Mouse (Mus musculus) liver, adult 2 months (tissue): ENCODE data around the gene Dgat2. TPM values are rescaled to one million over a fixed set of nuclear protein-coding genes. Genes with fewer than 3 reads are reported as not detected.

Experiments used
- DNase-seq: peaks from one replicate; pipeline ENCODE4 v3.0.0-alpha.2; 2011; ENCODE audit warnings: low read depth, low spot score; ENCODE audit errors: extremely low read depth
- H3K27ac ChIP-seq: fragments of 200-500 bp; replicated peaks from 2 replicates; pipeline ENCODE4 v1.5.1; 2012; ENCODE audit warnings: low read depth, mild to moderate bottlenecking, control low read depth, inconsistent platforms, low read length; ENCODE audit not compliant: insufficient read depth
- H3K27me3 ChIP-seq: fragments of 200-500 bp; 2 replicates; pipeline ENCODE4 v1.6.1; 2012; ENCODE audit warnings: mild to moderate bottlenecking, moderate library complexity, low read length, inconsistent platforms; ENCODE audit not compliant: control insufficient read depth, insufficient read depth
- H3K36me3 ChIP-seq: fragments of 200-500 bp; 2 replicates; pipeline ENCODE4 v1.6.1; 2012; ENCODE audit warnings: low read length, inconsistent platforms; ENCODE audit not compliant: control insufficient read depth, insufficient read depth
- H3K4me1 ChIP-seq: fragments of 200-500 bp; 2 replicates; pipeline ENCODE4 v1.6.1; 2011; ENCODE audit warnings: low read length; ENCODE audit not compliant: control insufficient read depth, insufficient read depth
- H3K4me3 ChIP-seq: fragments of 200-500 bp; 2 replicates; pipeline ENCODE4 v1.5.1; 2011; ENCODE audit warnings: low read depth, mild to moderate bottlenecking, control low read depth, low read length, moderate library complexity; ENCODE audit not compliant: insufficient read depth
- H3K79me2 ChIP-seq: fragments of 200-500 bp; 2 replicates; pipeline ENCODE4 v1.6.1; 2012; ENCODE audit warnings: inconsistent platforms, mild to moderate bottlenecking, low read length, moderate library complexity; ENCODE audit not compliant: control insufficient read depth, insufficient read depth
- H3K9ac ChIP-seq: fragments of 200-500 bp; 2 replicates; pipeline ENCODE4 v1.6.1; 2012; ENCODE audit warnings: low read depth, mild to moderate bottlenecking, control low read depth, inconsistent platforms, low read length
- CTCF ChIP-seq: fragments of 200-500 bp; IDR thresholded peaks from 2 replicates; pipeline ENCODE4 v1.5.1; 2011; ENCODE audit warnings: low read depth, low read length, control low read depth
- POLR2A ChIP-seq: fragments of 200-500 bp; IDR thresholded peaks from 2 replicates; pipeline ENCODE4 v1.6.1; 2011; ENCODE audit warnings: low read length, control low read depth; ENCODE audit not compliant: insufficient read depth; ENCODE audit errors: extremely low read depth
- WGBS: fragments of 180-500 bp; shearing (Covaris S2); methylation state at CpG from one replicate; pipeline ENCODE4 v1.1.7; 2018; 5-methylcytosine and 5-hydroxymethylcytosine counted together
- polyA plus RNA-seq: library from polyadenylated mRNA; depleted of rRNA; stranded (reverse); fragments of >200 nt; gene quantifications from 2 replicates; pipeline ENCODE4 v1.2.3, GENCODE M21; 2012; rRNA removed
- total RNA-seq: library from RNA; depleted of rRNA; stranded (reverse); fragments of >200 nt; gene quantifications from 2 replicates; pipeline ENCODE4 v1.2.3, GENCODE M21; 2014; rRNA removed

The Dgat2 gene
- total and polyA plus RNA-seq, 2 experiments: 464 to 610 TPM

GRCm38 (mm10) chr7:99107566-99107965 is 75.0 kb downstream of the Dgat2 start:
- 46% methylated on average over 3 of the region's 3 CpGs for WGBS
- DNase-seq: peak; percentile 58
- H3K4me3 ChIP-seq: no peak overlapping the region

GRCm38 (mm10) chr7:99106714-99107270 is 75.7 kb downstream of the Dgat2 start:
- 20% methylated on average over 4 of the region's 4 CpGs for WGBS
- peaks cover 20% of the 10 kb centered on the region for H3K4me1 ChIP-seq
- no peaks in the 10 kb centered on the region for H3K27me3 ChIP-seq
- H3K4me3 ChIP-seq: no peak overlapping the region
- no peak for TF ChIP-seq POLR2A
- TF ChIP-seq CTCF: no peak
- H3K79me2 ChIP-seq: peaks cover 14% of the 10 kb centered on the region; the same call in 1 of the 2 replicates
- H3K27ac ChIP-seq: peak overlapping the region; percentile 84
- no peaks in the 10 kb centered on the region; the same call in 1 of the 2 replicates for H3K36me3 ChIP-seq
- H3K9ac ChIP-seq: 0 out of 2 replicates have a peak overlapping the region, but pooled peaks have one; percentile 19
- peak; percentile 81 for DNase-seq

More at GRCm38 (mm10) chr7:99107566-99107965, 75.0 kb downstream of the Dgat2 start:
- H3K79me2 ChIP-seq: peaks cover 12% of the 10 kb centered on the region; the same call in 1 of the 2 replicates
- H3K27ac ChIP-seq: no peak overlapping the region
- H3K9ac ChIP-seq: no peak overlapping the region
- no peak for TF ChIP-seq POLR2A
- TF ChIP-seq CTCF: peak; percentile 30; the same call in 1 of the 2 replicates
- H3K4me1 ChIP-seq: peaks cover 13% of the 10 kb centered on the region
- H3K27me3 ChIP-seq: no peaks in the 10 kb centered on the region
- H3K36me3 ChIP-seq: no peaks in the 10 kb centered on the region; the same call in 1 of the 2 replicates

Other genes with a start within 250 kb of the Dgat2 start
- 18.3 and 19.9 TPM in 2 replicates for gene Uvrag, start 41.6 kb downstream of the Dgat2 start, total RNA-seq
- gene Uvrag, start 41.6 kb downstream of the Dgat2 start, polyA plus RNA-seq: 11.4 and 12.2 TPM in 2 replicates
- gene Mogat2, start 55.9 kb upstream of the Dgat2 start, total RNA-seq: 0.20 and 0.74 TPM in 2 replicates
- gene Mogat2, start 55.9 kb upstream of the Dgat2 start, polyA plus RNA-seq: 0.22 and 0.34 TPM in 2 replicates
- gene Map6, start 84.7 kb upstream of the Dgat2 start, total RNA-seq: not detected in 2 replicates
- gene Map6, start 84.7 kb upstream of the Dgat2 start, polyA plus RNA-seq: 0.04 TPM in 1 of 2 replicates, not detected in the other
- 16.2 and 22.2 TPM in 2 replicates for gene Serpinh1, start 170.5 kb upstream of the Dgat2 start, total RNA-seq
- 11.7 and 14.5 TPM in 2 replicates for gene Serpinh1, start 170.5 kb upstream of the Dgat2 start, polyA plus RNA-seq
- 0.28 and 0.67 TPM in 2 replicates for gene Gdpd5, start 198.7 kb upstream of the Dgat2 start, total RNA-seq
- gene Gdpd5, start 198.7 kb upstream of the Dgat2 start, polyA plus RNA-seq: 0.71 and 1.7 TPM in 2 replicates